8 mouse cellular contexts compared by ENCODE assay signal in the genomic region with DNA sequence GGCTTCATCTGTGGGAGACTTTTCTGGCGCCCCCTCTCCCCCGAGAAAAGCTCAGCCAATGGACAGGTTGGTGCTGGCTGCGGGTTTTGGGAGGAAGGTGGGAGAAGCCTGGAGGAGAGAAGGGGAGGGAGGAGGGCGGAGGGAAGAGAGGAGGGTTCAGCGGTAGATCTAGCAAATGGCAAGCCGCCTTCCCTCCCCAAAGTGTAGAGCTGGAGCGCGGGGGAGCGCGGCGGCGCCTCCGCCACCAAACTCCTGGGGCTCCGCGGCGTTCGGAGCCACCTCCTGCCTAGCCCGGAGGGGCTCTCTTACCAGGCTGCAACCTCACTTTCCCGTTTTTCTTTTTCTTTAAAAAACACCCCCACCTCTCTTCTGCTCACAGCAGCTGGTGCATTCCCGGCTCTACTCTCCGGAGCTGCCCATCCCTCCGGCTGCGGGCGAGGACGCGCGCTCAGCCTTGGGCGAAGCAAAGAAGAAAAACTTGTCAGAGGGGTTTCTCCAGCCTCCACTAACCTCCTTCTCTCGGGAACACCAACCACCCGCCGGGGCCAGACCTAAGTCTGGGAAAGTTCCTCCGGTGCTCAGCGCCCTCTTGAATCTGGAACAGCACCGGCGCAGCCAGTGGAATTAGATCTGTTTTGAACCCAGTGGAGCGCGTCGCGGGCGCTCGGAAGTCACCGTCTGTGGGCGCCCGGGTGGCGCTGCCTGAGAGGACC. TPM values are rescaled to one million over a fixed set of nuclear protein-coding genes. Genes with fewer than 3 reads are reported as not detected.
DNase-seq lines count a peak whose midpoint lies in the region; ATAC-seq lines count a peak whose summit lies in the region.

A gene (plus strand): TSS at position 199 of the 713 bp plus-strand sequence.

- DNase-seq in adrenal gland, postnatal 14 days: peak; percentile 73
- DNase-seq in embryonic facial prominence, embryonic 11.5 days (ENCODE audit: low spot score): peak; percentile 82
- DNase-seq in heart, adult 18-20 months: peak; percentile 83 to 87
- DNase-seq in kidney, adult 11 months: peak; percentile 70
- peak; percentile 82 to 88 for DNase-seq in left cerebral cortex, postnatal 36 days (ENCODE audit: low spot score in 2 of 2)
- DNase-seq in right cerebral cortex, postnatal 4 days: peak; percentile 73
- DNase-seq in adipocyte (ENCODE audit: low spot score): no peak

- whole genome bisulfite sequencing in embryonic facial prominence, embryonic 11.5 days: 0% methylated on average over 39 of the region's 45 CpGs

- peak within 1 kb of the TSS; percentile 80 for H3K27ac ChIP-seq in embryonic facial prominence, embryonic 11.5 days (replicated peaks; ENCODE audit: low read depth, low read length)

- no peaks in the 10 kb centered on the region for H3K9me3 ChIP-seq in embryonic facial prominence, embryonic 11.5 days (replicated peaks; ENCODE audit: control insufficient read depth, low read length)

- H3K4me1 ChIP-seq in embryonic facial prominence, embryonic 11.5 days (ENCODE audit: control insufficient read depth, insufficient read depth, low read length): no peaks in the 10 kb centered on the region; the same call in 1 of the 2 replicates

- intact Hi-C loops in left cerebral cortex, postnatal 36 days (cut with DNase I): loop anchor here (5.0 to 10.0 kb wide), 4 partner anchors 379 to 1261 kb away; no protein-coding TSS in a partner anchor

- peak within 1 kb of the TSS; percentile 70 for H3K4me3 ChIP-seq in embryonic facial prominence, embryonic 11.5 days (ENCODE audit: low read depth, low read length)

- no peaks in the 10 kb centered on the region for H3K36me3 ChIP-seq in embryonic facial prominence, embryonic 11.5 days (replicated peaks; ENCODE audit: control insufficient read depth, insufficient read depth, low read depth, low read length)

- no peaks in the 10 kb centered on the region for H3K27me3 ChIP-seq in embryonic facial prominence, embryonic 11.5 days (ENCODE audit: control insufficient read depth, insufficient read depth, low read length)

- peak; percentile 87 for ATAC-seq in embryonic facial prominence, embryonic 11.5 days (replicated peaks; ENCODE audit: insufficient number of reproducible peaks, low FRiP score, low TSS enrichment, low read depth)
- peak; percentile 78 for ATAC-seq in megakaryocyte-erythroid progenitor cell, adult 5-6 weeks (replicated peaks; ENCODE audit: low FRiP score, low TSS enrichment, poor library complexity, severe bottlenecking)

- H3K9ac ChIP-seq in embryonic facial prominence, embryonic 11.5 days (replicated peaks; ENCODE audit: low read length): peak within 1 kb of the TSS; percentile 57

- H3K4me2 ChIP-seq in embryonic facial prominence, embryonic 11.5 days (ENCODE audit: low read depth, low read length): peak within 1 kb of the TSS; percentile 83

RNA-seq across cellular contexts. Expression of the gene that starts here (rescaled TPM):
- total RNA-seq in adrenal gland, postnatal 14 days (2021): 15.9 and 22.1 TPM in 2 replicates
- 20.5 and 22.2 TPM in 2 replicates for polyA plus RNA-seq in embryonic facial prominence, embryonic 11.5 days (2014; fragmentation: Nextera tagmentation; extraction: Ambion mirVana)
- total RNA-seq in heart, adult 18-20 months (2021): 10 to 100 TPM; 17.2 to 22.5 TPM
- total RNA-seq in left cerebral cortex, postnatal 36 days (2021): 10 to 100 TPM; 31.5 to 33.2 TPM
- 0.99 and 1.3 TPM in 2 replicates for total RNA-seq in megakaryocyte-erythroid progenitor cell, adult 5-6 weeks (2014; fragmentation: Nextera tagmentation)
- total RNA-seq in megakaryocyte-erythroid progenitor cell, adult 5-6 weeks (2017): 0.61 and 1.3 TPM in 2 replicates
